Mouse (Mus musculus) natural killer cell, adult 2 months (primary cell): ENCODE measurements around the gene Vgf.

Experiments
- DNase-seq, 2 experiments: peaks; one replicate each; pipeline ENCODE4 v3.0.0; 2022; ENCODE audit warnings: low spot score in 2 of 2

Gene Vgf

GRCm38 (mm10) chr5:137030416-137030810 lies 4.2 kb downstream of the Vgf start:
- no peak for DNase-seq

- no peak for DNase-seq
Measured at GRCm38 (mm10) chr5:137031076-137032032, 5.2 kb downstream of the Vgf start.

- DNase-seq: no peak
Measured at GRCm38 (mm10) chr5:137032033-137032421, 5.8 kb downstream of the Vgf start.

- peak; percentile 44 to 78 for DNase-seq
Measured at GRCm38 (mm10) chr5:137032641-137033074, 6.5 kb downstream of the Vgf start.

- no peak for DNase-seq
Measured at GRCm38 (mm10) chr5:137036211-137036610, 10.0 kb downstream of the Vgf start.

GRCm38 (mm10) chr5:137039453-137039852 lies 13.3 kb downstream of the Vgf start:
- no peak for DNase-seq

- DNase-seq: no peak
Measured at GRCm38 (mm10) chr5:137041442-137041841, 15.2 kb downstream of the Vgf start.

GRCm38 (mm10) chr5:137043997-137044396 lies 17.8 kb downstream of the Vgf start:
- DNase-seq: no peak

- peak; percentile 88 to 94 for DNase-seq
Measured at GRCm38 (mm10) chr5:137045402-137046323, 19.5 kb downstream of the Vgf start, which contains the start of gene Ap1s1. Gene Ap1s1, minus strand, starts transcription at chr5:137046135.

GRCm38 (mm10) chr5:137046324-137046718 lies 20.1 kb downstream of the Vgf start:
- DNase-seq: no peak

GRCm38 (mm10) chr5:137046991-137047390 lies 20.8 kb downstream of the Vgf start:
- no peak for DNase-seq

GRCm38 (mm10) chr5:137051125-137051524 lies 24.9 kb downstream of the Vgf start:
- DNase-seq: no peak

- no peak for DNase-seq
Measured at GRCm38 (mm10) chr5:137051914-137052505, 25.8 kb downstream of the Vgf start.

GRCm38 (mm10) chr5:137054299-137054698 lies 28.1 kb downstream of the Vgf start:
- DNase-seq: no peak

- DNase-seq: no peak
Measured at GRCm38 (mm10) chr5:137054873-137055272, 28.7 kb downstream of the Vgf start.

GRCm38 (mm10) chr5:137061809-137062481 lies 35.8 kb downstream of the Vgf start:
- peak; percentile 46 to 54 for DNase-seq

GRCm38 (mm10) chr5:137062601-137063000 lies 36.4 kb downstream of the Vgf start:
- no peak for DNase-seq

- DNase-seq: no peak
Measured at GRCm38 (mm10) chr5:137065454-137065853, 39.3 kb downstream of the Vgf start.

GRCm38 (mm10) chr5:137065923-137066322 lies 39.7 kb downstream of the Vgf start:
- no peak for DNase-seq

GRCm38 (mm10) chr5:137068711-137069110 lies 42.5 kb downstream of the Vgf start:
- DNase-seq: no peak

GRCm38 (mm10) chr5:137070881-137071605 lies 44.9 kb downstream of the Vgf start:
- DNase-seq: no peak
